Mouse (Mus musculus) brain, embryonic 14.5 days (tissue): Measurements from ENCODE around the gene Tjap1.

ENCODE experiments used
- CTCF ChIP-seq: fragments of 200-500 bp; IDR thresholded peaks from 2 replicates; pipeline ENCODE4 v1.5.1; 2012; ENCODE audit warnings: inconsistent platforms, mild to moderate bottlenecking, moderate library complexity, borderline replicate concordance; ENCODE audit not compliant: insufficient read depth, insufficient read length; ENCODE audit errors: extremely low read depth
- POLR2A ChIP-seq: fragments of 200-500 bp; IDR thresholded peaks from 2 replicates; pipeline ENCODE4 v1.6.1; 2012; ENCODE audit warnings: mild to moderate bottlenecking, inconsistent platforms, borderline replicate concordance; ENCODE audit not compliant: poor library complexity, insufficient read depth, insufficient read length, severe bottlenecking; ENCODE audit errors: extremely low read depth

GRCm38 (mm10) chr17:46272675-46273074 lies 10.2 kb downstream of the Tjap1 start:
- TF ChIP-seq POLR2A (no peak), CTCF (no peak)
